Mouse (Mus musculus): ENCODE results near the gene Sesn2.
"Not testable (repeated sequence)": the region's sequence is repeated elsewhere in the genome, so short reads cannot be mapped to it uniquely, and the experiment has no call there.

Sesn2 gene

GRCm38 (mm10) chr4:132484820-132485219, 25.5 kb downstream of the Sesn2 start:
- intact Hi-C loops (cut with DNase I) = no loop called here

DNA sequence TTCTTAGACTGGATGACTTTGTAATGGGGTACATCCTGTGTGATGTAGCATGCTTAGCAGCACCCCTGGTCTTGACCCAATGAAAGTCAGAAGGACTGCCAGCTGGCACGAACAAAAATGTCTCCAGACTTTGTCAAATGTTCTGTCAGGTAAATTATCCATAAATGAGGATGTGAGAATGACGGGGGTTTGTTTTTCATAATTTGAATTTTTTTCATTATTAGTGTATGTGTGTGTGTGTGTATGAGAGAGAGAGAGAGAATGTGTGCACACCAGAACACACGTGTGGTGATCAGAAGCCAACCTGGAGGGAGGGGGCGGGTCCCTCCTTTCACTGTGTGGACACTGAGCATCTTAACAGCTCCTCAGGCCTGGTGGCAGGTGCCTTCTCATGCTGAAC, 26.1 kb downstream of the Sesn2 start:
- intact Hi-C loops (cut with DNase I) = no loop called here

DNA sequence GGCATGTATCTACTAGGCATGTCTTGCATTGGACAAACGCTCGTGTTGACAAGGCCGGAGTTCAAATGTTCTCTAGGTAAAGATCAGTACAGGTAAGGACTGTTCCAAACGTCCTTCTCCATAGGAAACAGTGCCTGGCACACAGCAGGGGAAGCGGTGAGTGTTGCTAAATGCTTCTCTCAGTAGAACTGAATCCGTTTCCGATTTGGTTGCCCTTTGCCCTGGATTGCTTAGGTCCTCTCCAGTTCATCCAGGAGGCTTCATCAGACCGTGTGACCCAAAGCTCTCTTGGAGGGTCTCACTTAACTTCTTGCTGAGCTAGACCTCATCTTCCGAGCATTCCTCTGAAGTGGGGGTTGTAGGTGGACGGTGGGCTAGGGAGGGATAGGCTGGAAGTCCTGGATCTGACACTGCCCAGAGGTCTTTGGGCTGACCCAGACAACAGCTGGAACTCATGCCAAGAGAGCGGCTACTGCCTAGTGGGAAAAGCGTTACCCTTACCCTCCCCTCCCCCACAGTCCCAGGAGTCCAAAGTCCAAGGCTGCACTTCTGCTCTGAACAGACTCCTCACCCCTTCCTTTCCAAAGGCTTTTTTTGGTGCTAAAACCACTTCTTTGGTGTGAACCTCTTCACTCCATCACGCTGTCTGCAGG, 27.2 kb downstream of the Sesn2 start:
- intact Hi-C loops (cut with DNase I) = no loop called here

DNA sequence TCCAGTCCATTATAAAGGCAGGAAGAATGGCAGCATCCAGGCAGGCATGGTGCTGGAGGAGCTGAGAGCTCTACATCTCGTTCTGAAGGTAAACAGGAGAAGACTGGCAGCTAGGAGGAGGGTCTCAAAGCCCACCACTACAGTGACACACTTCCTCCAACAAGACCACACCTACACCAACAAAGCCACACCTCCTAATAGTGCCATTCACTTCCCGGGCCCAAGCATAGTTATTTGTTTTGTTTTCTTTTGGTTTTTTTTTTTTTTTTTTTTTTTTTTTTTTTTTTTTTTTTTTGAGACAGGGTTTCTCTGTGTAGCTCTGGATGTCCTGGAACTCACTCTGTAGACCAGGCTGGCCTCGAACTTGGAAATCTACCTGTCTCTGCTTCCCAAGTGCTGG, 28.2 kb downstream of the Sesn2 start:
- intact Hi-C loops (cut with DNase I) = not testable (repeated sequence)

DNA sequence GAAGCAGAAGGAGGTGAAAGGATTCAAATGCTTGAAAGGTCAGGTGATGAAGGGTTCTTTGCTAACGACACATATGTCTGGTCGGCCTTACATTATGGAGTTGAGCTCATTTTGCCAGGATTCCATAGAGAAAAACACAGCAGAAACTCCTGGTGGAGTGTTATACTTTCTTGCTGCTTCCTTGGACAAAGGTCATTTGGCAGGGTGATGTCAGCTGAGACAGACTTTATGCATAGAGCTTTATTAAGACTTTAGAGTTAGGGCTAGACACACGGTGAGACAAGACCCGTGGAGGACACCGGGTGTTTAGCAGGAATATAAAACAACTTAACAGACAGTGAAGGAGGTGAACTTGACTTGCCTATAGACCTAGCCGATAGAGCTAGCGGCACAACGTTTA, 32.5 kb downstream of the Sesn2 start:
- intact Hi-C loops (cut with DNase I) = no loop called here

DNA sequence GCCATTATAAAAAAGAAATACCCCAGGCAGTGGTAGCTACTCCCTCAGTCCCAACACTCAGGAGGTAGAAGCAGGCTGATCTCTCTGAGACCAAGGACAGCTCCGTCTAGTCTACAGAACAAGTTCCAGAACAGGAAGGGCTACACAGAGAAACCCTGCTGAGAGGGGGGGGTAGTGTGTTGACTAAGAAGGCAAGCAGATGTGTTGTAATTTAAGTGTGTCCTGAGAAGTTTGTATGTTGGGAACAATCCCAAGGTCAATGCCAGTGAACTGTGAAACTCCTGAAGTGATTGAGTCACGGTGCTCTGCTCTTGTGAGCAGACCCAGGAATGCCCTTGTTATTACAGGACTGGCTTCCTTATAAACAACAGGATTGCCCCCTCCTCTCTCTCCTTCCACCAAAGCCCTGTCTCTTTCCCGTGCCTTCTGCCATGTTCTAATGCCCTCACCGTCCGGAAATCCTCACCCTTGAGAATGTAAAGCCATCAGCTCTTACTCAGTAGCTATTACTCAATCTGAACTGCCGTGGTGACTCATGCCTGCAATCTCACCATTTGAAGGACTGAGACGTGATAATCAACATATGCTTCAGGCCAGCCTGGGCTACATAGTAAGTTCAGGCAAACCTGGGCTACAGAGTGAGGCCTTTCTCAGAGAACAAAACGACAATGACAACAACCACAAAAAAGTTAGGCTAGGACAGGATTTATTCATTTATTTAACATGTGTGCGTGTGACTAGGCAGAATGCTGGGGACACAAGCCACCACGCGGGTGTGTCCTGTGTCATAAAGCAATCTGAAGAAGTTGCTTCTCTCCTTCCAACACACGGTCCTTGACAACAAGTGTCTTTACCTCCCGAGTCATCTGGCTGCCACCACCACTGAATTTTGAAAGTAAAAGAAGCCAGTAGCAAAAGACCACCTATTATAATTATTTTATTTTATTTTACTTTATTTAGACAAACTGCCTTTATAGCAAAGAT, 34.1 kb downstream of the Sesn2 start:
- intact Hi-C loops (cut with DNase I) = no loop called here

DNA sequence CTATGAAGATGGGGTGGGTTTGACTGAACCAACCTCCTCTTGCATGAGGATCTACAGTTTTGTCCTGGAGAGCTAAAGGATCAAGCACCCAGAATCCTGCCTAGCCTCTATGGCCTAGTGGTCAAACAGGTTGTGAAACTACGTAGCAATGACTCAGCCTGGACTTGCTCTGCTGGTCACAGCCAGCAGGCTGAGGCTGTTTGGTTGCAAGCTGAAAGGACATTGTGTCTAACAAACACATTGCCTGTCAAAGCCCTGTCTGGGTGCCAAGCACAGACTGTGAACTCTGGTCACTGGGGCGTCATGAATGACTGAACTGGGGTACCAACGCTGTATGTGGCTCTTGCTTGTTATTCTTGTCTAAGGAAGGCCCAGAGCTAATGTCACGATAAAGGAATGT, 35.7 kb downstream of the Sesn2 start:
- intact Hi-C loops (cut with DNase I) = no loop called here

GRCm38 (mm10) chr4:132473411-132473810, 36.9 kb downstream of the Sesn2 start:
- intact Hi-C loops (cut with DNase I) = no loop called here

DNA sequence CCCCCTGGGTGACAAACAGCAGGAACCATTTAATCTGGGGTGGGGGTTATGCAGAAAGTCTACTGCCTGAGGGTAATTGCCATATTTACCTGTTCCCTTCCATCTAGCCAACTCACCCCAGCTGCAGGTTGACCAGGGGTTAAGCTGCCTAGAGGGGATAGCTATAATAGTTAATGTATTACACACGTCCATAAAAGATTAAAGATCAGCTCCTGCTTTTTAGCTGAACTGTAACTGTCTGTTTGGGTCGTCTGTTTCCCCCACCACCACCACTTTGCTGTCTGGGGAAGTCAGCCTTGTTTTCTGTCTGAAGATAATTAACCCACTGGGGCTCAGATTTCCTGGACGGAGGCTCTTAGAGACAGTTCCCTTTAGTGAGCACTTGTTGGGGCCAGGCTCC, 40.4 kb downstream of the Sesn2 start:
- intact Hi-C loops (cut with DNase I) = loop anchor here (5.0 kb wide), 1 partner anchor 37 kb away; no protein-coding TSS in a partner anchor

- intact Hi-C loops (cut with DNase I) = loop anchor here (5.0 kb wide), 1 partner anchor 42 kb away; the partner anchor contains the start of gene Phactr4
Measured at GRCm38 (mm10) chr4:132464255-132464613, 46.1 kb downstream of the Sesn2 start.

GRCm38 (mm10) chr4:132463430-132464254, 46.7 kb downstream of the Sesn2 start, which contains the start of gene Med18:
Gene Med18 (minus strand): TSS chr4:132463921.
- intact Hi-C loops (cut with DNase I) = loop anchor here (5.0 kb wide), 1 partner anchor 41 kb away; the partner anchor contains the start of gene Phactr4

DNA sequence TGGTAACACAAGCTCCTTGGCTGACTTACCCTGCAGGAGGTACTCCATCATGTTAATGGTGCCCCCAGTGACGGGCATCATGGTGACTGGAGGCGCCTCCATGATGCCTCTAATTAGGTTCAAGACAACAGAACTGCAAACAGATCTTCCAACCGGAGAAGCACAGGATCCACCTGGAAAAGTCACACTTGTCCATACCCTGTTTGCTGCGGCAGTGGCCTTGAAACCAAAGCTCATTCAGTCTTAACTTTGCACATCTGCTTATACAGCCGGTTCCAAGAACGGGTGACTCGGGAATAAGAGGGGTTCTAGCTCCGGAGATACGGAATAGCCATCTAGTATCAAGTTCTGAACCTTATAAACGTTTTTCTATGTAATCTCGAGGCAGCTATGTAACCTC, 47.5 kb downstream of the Sesn2 start:
- intact Hi-C loops (cut with DNase I) = loop anchor here (5.0 kb wide), 1 partner anchor 41 kb away; the partner anchor contains the start of gene Phactr4

- intact Hi-C loops (cut with DNase I) = loop anchor here (5.0 kb wide), 1 partner anchor 38 kb away; the partner anchor contains the start of gene Phactr4
Measured at GRCm38 (mm10) chr4:132460225-132460624, 50.1 kb downstream of the Sesn2 start.

DNA sequence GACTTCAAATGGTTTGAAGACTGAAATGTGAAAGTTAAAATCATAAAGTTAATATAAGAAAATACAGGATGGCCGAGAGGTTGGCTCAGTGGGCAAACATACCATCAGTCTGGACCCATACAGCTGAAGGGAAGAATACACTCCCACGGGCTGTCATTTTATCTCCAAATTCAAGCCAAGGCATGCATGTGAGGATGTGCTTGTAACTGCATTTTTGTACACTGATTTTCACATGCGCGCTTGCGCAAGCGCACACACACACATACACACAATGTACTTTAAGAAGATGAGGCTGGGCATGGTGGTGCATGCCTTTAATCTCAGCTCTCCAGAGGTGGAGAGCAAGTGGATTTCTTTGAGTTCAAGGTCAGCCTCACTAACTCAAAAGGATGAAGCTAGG, 54.7 kb downstream of the Sesn2 start:
- intact Hi-C loops (cut with DNase I) = no loop called here

- intact Hi-C loops (cut with DNase I) = no loop called here
Measured at GRCm38 (mm10) chr4:132455146-132455545, 55.2 kb downstream of the Sesn2 start.

GRCm38 (mm10) chr4:132454216-132454615, 56.1 kb downstream of the Sesn2 start:
- intact Hi-C loops (cut with DNase I) = no loop called here

- intact Hi-C loops (cut with DNase I) = no loop called here
Measured at GRCm38 (mm10) chr4:132449778-132450177, 60.5 kb downstream of the Sesn2 start.

GRCm38 (mm10) chr4:132446105-132446504, 64.2 kb downstream of the Sesn2 start:
- intact Hi-C loops (cut with DNase I) = no loop called here

- intact Hi-C loops (cut with DNase I) = no loop called here
Measured at GRCm38 (mm10) chr4:132444516-132444915, 65.8 kb downstream of the Sesn2 start.
